Mouse (Mus musculus): Measurements from ENCODE around the gene Kalrn.
"Not testable (repeated sequence)": the region's sequence is repeated elsewhere in the genome, so short reads cannot be mapped to it uniquely, and the experiment has no call there.

Gene Kalrn

DNA sequence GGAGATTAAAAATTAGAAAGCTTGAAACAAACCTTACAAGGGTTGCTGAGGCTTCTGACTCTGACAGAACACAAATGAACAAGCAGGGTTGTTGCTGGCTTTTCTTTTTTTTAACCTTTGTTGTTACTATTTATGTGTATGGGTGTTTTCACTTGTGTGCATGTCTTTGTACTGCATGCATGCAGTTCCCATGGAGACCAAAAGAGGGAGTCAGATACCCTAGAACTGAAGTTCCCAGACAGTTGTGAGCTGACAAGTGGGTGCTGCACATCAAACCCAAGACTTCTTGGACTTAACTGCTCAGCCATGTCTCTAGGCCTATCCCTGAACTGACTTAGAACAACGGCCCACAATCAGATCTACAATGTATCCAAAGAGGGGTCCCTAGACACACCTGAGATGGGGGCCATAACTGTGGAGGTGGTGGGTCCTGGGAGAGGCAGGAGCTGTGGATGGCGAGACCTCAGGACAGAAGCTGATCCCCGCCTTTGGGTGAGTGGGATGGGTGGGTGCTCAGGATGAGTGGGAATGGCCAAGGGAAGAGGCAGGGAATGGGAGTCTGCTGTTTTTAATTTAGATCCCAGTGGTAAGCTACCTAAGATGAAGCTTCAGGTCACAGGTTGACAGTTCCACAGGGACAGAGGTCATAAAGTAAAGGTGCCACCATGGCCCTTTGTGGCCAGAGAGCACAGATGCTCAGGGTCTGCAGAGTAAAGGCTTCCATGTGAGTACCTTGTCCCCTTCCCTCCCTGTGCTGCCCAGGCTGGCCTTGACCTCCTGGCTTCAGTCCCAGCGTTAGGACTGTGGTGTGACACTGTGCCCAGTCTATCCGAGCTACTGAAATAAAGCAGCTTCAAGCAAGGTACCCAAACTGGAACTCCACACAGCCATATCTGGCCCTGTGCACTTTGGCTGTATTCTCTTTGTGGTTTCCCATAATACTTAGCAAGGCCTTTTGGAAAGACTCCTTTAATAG lies 490.6 kb downstream of the Kalrn start:
- no peak for DNase-seq (ENCODE audit: low read depth in 2 of 2, low spot score in 2 of 2)

DNA sequence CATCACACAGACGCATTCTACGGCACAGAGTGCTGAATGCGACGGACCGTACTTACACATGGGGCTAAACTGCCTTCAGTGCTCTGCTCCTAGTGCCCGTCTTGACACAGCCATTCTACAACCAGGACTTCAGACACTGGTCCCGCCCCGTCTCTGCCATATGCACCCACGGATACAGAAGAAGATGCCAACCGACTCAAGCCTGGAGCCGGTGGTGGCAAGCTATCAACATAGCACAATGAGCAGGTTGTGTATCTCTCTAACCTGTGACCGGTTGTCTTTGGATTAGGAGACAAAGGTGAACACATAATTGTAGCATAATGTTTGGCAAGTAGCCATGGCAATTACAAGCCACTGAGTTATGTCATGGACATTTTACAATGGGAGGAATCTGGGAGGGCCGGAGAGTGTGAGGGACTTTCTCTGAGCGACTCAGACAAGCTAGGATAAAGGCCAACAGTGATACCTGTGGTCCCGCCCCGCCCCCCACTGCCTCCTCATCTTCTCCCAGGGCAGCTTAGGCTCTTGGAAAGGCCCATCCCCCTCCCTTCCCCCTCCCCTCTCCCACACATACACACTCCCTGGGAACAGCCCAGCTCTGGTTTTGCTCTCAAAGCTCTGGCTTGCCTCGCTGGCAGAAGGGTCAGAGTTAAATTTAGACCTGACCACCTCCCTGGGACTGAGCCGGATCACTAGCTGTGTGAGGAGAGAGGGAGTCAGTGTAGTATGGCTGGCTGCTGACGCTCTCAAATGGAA lies 491.5 kb downstream of the Kalrn start:
- DNase-seq (ENCODE audit: low read depth in 2 of 2, low spot score in 2 of 2), result no peak

DNA sequence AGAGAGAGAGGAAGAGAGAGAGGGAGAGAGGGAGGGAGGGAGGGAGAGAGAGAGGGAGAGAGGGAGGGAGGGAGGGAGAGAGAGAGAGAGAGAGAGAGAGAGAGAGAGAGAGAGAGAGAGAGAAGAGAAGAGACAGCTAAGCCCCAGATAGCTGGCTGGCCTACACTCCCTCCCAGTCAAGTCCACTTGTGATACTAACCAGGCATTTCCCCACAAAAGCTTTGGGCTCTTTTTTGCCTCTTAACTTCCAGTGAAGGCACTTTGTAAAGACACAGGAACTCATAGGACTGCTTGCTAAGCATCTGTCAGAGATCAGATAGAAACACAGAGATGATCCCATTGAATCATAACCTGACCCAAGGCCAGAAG lies 492.0 kb downstream of the Kalrn start:
- DNase-seq (ENCODE audit: low read depth in 2 of 2, low spot score in 2 of 2), result not testable (repeated sequence)

DNA sequence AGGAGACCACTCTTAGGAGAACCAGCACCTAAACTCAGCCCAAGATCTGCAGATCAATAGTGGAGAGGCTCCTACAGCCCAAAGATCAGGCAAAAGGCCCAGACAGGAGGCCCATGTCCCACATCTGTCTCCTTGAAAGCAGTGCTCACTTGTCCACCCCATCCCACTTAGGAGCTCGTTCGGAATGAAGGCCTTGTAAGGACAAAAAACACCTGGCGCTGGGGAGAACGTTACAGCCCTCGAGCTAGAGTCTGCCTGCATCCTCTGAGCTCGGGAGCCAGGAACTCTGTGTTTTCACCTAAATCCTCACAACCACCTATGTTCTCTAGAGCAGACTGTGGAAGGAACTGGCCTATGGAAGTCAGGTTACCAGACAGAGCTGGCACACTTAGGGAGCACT lies 492.5 kb downstream of the Kalrn start:
- DNase-seq (ENCODE audit: low read depth in 2 of 2, low spot score in 2 of 2), result no peak

DNA sequence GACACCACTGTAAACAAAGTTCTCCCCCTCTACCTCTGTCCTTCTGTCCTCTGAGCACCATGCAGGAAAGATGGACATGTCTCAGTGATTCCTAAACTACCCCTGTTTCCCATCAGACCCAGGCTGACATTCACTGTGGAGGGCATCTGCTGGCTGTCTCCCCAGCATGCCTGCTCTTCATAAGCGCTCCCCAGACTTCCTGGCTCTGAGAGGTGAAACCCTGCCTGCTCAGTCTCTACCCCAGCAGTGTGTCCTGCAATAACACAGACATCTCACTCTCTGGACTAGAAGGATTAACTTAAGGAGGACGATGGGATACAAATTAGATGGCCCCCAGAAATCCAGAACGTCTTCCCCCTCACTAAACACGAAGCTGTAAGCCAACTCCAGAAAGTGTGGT lies 493.8 kb downstream of the Kalrn start:
- DNase-seq (ENCODE audit: low read depth in 2 of 2, low spot score in 2 of 2), result no peak

DNA sequence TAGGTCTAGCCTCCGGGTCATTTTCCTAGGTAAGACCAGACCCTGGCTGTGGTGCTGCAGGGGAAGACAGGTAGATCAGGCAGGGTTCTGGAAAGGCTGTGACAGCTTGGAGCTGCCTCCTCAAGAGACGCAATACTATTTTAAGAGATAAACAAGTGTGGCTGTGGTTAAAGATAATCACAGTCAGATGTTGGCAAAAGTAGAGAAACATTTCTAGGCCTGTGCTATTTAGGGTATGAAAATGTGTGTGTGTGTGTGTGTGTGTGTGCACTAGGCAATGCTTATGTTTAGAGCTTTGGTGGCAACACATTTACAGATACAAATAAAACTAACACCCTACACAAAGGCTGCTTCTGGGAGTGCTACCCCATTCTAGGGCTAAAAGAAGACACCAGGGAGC lies 494.6 kb downstream of the Kalrn start:
- DNase-seq (ENCODE audit: low read depth in 2 of 2, low spot score in 2 of 2), result no peak

DNA sequence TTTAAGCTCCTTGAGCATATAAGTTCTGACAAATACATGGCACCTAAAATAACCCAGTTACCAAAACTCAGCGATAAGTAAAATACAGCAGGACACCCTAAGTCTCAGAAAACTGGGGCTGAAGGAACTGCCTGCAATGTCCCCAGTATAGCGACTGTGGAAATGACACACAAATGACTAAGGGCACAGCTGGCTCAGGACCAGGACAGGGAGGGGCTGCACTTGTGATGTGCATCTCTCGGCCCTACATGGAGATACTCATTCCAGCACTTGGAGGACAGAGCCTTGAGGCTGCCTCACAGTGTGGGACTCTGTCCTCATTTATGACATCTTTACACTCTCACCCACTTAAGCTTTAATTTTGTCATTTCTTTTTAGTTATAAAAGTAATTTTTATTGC lies 497.2 kb downstream of the Kalrn start:
- DNase-seq (ENCODE audit: low read depth in 2 of 2, low spot score in 2 of 2), result no peak

DNA sequence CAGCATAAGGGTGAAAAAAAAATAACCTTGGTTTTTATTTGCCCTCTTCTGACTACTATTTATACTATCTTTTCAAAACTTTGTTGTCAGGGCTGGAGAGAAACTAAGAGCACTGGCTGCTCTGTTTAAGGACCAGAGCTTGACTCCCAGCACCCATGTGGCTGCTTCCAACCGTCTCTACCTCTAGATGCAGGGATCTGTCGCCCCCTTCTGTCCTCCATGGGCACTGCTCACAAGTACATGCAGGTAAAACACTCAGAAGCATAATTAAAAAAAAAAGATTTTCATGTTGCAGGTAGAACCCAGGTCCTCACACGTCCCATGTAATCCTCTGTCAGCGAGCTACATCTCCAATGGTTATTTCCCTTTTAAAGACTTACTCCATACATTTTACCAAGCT lies 499.4 kb downstream of the Kalrn start:
- no peak for DNase-seq (ENCODE audit: low read depth in 2 of 2, low spot score in 2 of 2)

DNA sequence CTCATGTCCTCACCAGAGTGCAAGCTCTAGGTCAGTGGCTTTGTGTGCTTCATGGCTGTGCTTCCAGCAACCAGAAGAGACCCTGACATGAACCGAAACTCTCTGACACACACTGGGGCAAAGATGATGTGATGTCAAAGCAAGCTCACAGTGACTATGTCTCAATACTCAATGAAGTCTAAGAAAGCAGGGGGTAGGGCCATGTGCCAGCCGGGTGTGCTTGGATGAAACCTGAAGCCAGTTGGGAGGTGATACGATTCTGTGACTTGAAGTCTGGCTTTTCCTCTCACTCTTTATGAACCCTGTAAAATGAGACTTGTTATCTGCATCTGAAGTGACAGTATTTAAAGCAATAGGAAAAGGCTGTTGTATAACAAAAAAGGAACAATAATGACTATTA lies 501.2 kb downstream of the Kalrn start:
- DNase-seq (ENCODE audit: low read depth in 2 of 2, low spot score in 2 of 2), result no peak

DNA sequence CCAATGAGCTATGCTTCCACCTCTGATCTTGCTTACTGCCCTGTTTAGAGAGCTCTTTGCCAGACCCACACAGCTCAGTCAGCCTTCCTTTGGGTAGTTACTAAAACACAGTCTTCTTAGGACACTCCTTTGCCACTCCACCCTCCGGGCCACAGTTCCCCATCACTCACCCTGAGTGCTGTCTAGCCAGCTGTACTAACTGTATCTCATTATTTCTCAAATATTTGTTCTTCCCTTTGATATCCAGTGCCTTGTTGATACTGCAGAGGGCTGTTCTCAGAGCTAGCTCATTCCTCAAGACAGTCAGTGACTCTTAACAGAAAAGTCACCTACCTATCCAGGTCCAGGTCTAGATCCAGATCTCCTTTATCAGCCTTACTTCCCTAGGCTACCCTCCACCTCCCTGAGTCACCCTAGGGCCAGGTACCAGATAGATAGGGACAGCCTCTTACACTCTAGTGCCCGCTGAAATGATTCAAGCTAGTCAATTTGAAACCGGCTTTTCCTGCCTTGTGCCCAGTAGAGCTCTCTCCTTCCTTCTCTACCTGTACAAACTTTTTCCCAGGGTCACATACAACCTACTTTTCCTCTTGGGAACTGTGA lies 502.0 kb downstream of the Kalrn start:
- DNase-seq (ENCODE audit: low read depth in 2 of 2, low spot score in 2 of 2), result no peak

DNA sequence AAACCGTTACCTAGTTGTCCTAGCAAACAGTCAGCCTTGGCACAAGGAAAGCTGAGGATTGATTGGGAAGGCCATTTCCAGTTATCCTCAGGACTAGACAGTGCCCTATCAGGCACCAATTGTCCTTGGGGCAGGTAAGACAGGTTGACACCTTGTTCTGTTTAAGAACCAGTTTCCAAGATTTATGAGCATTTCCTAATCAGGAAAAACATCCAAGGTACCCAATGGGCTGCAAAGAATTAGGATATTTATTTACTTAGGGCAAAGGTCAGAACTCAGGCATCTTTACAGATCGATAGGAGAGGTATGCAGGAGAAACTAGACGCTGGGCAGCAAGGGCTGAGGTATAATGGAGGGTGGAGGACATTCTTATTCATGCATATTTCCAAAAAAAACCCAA lies 503.9 kb downstream of the Kalrn start:
- DNase-seq (ENCODE audit: low read depth in 2 of 2, low spot score in 2 of 2), result no peak

DNA sequence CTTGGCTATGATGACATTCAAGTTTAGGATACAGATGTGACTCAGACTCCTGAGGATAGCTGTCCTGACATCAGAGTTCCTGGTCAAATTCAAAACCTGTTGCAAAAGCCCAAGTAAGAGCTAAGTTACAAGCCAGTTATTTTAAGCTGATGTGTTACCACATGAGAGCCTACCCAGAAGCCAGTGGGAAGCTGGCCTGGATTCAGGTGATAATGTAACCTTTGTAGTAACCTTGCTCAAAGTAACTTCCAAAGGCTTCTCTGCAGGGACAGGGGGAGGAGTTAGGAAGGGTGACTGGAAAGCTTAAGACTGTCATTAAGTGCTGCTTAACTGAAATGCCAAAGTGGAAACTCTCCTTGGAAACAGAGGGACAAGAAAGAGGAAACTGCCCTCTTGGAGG lies 506.4 kb downstream of the Kalrn start:
- DNase-seq (ENCODE audit: low read depth in 2 of 2, low spot score in 2 of 2), result no peak

DNA sequence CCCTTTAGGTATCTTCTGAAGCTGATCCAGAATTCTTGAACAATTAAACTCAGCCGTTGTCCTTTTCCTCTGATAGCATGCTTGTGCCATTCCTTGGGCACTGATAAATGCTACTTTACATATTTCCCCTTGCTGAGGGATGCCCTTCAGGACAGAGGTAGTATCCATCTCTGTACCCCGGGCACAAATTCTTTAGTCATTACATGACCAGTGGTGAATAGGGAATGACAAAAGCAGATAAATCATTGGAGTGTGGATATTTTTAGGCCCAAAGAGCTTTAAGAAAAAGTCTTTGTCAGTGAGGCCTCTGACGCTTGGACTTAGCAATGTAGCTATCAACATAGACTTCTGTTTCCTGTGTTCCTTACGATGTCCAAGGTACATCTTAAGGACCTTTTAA lies 507.0 kb downstream of the Kalrn start:
- DNase-seq (ENCODE audit: low read depth in 2 of 2, low spot score in 2 of 2), result no peak

DNA sequence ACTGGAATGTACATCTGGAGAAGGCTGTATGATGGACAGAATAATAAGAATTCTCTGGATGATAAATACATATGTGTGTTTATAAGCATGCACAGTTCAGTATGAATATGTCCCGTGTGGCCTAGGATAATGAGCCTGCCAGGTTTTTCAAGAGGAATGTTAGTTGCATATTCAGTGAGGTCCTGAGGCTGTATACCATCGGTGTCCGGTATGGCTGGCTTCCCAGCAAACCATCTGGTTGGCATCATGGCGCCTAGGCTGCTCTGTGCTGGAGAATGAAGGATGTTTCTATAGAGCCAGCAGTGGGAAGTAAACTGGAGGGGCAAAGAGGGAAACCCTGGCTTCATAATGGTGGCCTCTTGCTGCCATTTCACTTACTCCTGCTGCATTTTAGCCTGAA lies 510.0 kb downstream of the Kalrn start:
- DNase-seq (ENCODE audit: low read depth in 2 of 2, low spot score in 2 of 2), result no peak

DNA sequence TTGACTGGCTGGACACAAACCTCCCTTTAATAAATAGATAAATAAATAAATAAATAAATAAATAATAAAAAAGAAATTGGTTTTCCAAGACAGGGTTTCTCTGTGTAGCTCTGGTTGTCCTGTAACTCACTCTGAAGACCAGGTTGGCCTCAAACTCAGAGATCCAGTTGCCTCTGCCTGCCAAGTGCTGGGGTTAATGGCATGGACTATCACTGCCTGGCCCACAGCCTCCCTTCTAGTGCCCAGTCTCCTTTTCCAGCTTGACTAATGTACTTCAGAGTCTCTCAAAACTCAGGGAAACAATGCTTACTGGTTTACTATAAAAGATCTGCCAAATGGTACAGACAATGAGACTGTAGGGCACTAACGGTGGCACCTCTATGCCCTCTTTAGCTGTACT lies 511.7 kb downstream of the Kalrn start:
- no peak for DNase-seq (ENCODE audit: low read depth in 2 of 2, low spot score in 2 of 2)

DNA sequence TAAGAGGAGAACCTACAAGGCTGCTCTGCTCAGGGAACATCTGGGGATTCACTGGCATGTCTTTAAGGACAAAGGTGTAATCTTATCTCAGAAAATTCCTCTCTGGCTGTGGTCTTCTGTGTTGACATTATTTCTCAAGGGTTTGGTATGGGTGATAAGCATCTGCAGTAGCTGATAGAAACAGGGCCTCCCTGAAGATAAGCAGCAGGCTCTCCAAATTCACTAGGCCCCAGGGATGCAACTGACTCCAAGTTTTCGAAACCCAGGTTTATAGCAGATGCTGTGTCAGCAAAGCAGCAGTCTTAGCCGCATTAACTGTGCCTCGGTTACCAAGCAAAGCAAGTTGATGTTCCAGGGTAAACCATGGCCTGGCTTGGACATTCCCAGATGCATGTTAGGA lies 514.7 kb downstream of the Kalrn start:
- DNase-seq (ENCODE audit: low read depth in 2 of 2, low spot score in 2 of 2), result no peak

DNA sequence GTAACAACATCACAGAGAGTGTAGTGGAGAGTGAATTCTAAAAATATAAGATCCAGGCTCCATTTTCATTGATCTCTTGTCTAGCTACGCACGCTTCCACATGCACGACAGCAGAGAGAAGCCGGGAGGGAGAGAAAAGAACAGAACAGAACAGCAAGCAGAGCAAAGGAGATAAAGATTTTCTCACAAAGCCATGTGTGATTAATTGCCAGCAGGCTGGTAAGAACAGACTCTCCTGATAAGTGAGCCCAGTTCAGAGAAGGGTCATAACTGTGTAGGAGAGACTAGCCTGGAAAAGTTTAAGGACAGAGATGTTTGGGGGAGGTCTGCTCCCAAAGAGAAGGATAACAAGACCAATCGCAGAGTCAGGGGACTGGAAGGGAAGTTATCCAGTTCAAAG lies 515.9 kb downstream of the Kalrn start:
- DNase-seq (ENCODE audit: low read depth in 2 of 2, low spot score in 2 of 2), result no peak

DNA sequence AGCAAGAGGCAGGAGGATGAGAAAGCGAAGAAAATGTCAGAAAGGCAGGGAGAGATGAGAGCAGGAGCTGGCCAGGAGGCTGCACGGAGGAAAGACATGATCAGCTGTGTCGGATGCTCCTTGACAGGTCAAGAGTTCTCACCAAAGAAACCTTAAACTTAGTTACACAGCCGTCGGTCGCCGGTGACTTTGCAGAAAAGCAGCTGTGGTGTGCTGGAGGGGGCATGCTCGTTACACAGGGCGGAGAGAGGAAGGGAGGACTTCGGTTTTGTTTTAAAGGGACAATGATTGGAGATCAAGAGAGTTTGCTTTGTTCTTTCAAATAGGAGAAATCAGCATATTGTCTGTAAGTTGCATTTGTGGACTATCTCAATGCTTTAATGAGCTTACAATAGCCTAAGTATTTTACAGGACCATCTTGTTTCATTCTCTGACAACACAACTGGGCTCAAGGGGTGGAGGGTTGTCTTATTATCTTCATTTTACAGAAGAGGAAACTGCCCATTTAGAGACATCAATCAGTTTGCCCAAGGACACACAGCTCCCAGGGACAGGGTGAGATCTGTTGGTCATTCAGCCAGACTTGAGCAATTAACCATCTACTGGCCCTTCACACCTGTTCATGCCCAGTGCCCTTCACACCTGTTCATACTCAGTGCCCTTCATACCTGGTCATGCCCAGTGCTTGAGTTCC lies 516.8 kb downstream of the Kalrn start:
- DNase-seq (ENCODE audit: low read depth in 2 of 2, low spot score in 2 of 2), result no peak

DNA sequence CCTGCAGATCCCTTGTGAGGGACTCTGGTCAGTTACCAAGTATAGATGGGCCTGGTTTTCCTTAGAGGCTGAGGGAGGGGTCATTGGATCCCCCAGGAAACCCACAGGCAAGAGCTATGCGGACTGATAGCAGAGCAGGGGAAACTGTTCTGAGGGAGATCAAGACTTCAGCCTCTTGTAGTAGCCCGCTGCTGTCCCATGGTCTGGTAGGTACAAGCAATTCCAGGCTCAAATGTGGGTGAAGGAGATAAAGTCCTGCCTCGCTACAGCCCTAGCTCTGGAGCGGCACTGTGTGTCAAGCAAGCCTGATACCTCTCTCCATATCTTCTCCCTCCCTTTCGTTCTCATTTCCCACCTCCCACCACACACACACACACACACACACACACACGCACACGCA lies 523.2 kb downstream of the Kalrn start:
- no peak for DNase-seq (ENCODE audit: low read depth in 2 of 2, low spot score in 2 of 2)

DNA sequence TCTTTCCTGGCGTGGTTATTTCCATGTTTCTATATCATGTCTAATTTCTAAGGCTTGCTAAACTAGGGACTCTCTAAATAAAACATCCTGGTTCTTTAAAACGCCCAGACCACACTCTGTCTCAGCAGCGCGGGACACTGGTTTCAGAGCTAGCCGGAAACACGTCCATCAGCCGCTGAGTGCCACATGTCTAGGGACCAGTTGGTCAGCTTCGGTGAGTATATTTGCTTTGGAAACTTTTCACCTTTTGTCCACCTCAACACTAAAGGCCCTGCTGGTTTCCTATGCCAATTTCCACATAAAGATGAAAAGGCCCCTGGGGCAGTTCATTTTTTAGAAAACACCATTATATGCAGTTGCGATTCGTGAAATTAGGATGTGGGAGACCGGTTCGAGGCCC lies 524.0 kb downstream of the Kalrn start:
- DNase-seq (ENCODE audit: low read depth in 2 of 2, low spot score in 2 of 2), result no peak

DNA sequence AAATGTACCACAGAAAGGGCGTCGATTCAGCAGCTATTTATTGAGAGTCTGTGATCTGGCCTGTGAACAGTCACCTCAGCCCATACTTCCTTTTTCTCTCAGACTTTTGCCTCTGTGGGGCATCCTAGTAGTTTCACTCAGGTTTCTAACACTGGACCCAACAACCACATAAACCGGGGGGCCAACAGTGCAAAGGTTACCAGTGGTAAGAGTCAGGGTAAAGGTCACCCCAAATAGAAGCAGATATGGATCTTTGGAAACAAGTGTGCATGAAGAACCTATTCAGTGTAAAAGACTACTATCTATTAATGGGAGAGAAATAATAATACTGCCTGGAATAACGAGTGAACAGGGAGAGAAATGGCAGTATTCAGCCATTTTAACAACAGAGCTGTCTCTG lies 525.1 kb downstream of the Kalrn start:
- no peak for DNase-seq (ENCODE audit: low read depth in 2 of 2, low spot score in 2 of 2)

DNA sequence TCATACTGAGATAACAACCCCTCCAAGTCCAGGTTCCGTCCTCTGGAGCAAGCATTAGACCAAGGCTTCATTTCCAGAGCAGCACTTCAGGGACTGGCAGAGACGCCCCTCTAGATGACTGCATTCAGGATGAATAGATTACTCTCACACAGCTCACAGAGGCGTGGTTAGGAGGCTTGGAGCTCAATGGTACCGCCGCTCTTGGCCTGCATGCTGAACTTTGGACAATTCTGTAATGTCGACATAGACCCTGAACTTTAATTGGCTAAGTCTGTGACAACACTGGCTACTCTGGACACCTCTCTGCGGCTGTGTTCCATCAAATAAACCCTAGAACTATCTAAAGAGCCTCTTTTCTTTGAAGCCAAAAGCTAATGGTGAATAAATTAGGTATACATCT lies 525.8 kb downstream of the Kalrn start:
- DNase-seq (ENCODE audit: low read depth in 2 of 2, low spot score in 2 of 2), result no peak

Measured in CD8-positive naive resting alpha-beta T cell, adult 2 months (primary cell).